Mouse (Mus musculus) Muller cell, postnatal 12 days (primary cell): ENCODE data around the gene Hcls1.

Experiments
- DNase-seq: peaks from one replicate; pipeline ENCODE4 v3.0.0-alpha.2; 2015; ENCODE audit errors: inconsistent ontology term

Hcls1 gene

GRCm38 (mm10) chr16:36989493-36989892, 54.7 kb downstream of the Hcls1 start:
- DNase-seq: no peak

- DNase-seq: no peak
Measured at GRCm38 (mm10) chr16:36989999-36990625, 55.3 kb downstream of the Hcls1 start, which contains the start of gene Fbxo40. Fbxo40 (minus strand) TSS chr16:36990467.

DNA sequence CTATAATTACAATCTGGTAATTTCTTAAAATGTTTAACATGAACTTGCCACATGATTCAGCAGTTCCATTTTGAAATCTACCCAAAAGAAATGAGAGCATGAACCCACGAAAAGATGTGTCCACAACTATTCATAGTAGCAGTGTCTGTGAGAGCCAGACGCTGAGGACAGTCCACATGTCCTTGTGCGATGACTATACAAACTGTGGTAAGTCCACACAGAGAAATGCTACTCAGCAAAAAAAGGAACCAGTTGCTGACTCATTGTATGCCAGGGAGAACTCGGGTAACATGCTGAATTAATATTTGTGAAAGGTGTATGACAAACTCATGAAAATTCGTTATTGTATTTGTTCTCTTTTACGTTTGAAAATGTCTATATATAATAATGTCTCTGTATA, 62.9 kb downstream of the Hcls1 start:
- DNase-seq: no peak

DNA sequence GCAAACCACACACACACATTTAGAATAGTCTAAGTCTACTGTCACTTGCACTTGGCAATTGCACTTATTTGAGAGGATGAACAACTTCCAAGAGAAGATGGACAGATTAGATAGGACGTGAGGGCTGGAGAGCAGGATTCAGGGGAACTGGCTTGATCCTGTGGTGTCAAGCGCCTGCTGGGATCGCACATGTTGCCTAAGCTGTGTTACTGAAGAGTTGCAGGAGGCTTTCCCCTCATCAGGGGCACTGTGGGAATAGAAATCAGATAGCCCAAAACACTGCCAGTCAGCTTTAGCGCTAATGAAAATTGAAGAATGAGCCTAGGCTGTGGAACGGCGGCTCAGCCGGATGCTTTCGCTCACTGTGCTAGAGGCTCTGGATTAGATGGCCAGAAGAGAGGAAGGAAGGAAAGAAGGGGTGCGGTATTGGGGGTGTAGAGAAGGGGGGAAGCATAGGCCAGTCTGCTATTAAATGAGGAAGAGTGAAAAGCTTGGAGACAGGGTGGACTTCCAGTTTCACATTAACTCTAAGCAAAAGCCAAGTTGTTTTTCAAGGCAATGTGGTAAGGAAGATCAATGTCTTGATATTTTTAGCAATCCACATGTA, 64.7 kb downstream of the Hcls1 start:
- DNase-seq: no peak

GRCm38 (mm10) chr16:37009262-37009661, 74.5 kb downstream of the Hcls1 start:
- DNase-seq: no peak

DNA sequence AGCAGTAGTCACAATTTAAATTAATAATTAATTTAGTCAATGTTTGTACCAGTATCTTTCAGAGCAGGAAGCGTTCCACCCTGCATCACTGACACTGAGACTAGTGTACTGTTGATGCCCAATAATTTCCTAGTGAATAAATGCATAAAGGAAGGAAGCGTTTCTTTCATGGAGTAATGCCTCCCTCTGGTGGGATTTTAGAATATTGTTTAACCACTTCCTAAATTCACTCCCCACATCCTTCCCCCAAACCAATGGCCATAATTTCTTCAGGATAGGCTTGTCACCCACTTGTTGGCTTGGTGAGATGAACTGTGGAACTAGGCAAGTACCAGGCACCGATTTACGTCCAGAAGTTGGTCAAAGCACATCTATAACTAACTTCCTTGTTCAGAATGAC, 75.6 kb downstream of the Hcls1 start:
- peak; percentile 78 for DNase-seq

GRCm38 (mm10) chr16:37011061-37011921, 76.5 kb downstream of the Hcls1 start, which contains the start of gene Polq:
Polq (plus strand) TSS chr16:37011786.
- DNase-seq: peak; percentile 92

DNA sequence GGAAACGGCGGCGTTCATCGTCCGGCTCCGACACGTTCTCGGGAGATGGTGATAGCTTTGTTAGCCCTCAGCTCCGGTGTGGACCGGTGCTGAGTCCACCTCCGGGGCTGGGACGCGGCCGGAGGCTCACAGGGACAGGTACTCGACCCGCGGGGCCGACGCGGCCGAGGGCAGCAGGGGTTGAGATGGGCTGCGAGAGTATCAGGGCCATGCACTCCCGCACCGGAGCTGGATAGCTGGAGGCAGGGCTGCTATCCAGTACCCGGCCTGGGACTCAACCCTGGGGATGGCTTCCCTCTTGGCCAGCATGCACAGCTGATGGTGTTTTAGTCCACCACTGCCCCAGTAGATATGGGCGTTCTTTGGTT, 77.1 kb downstream of the Hcls1 start:
- DNase-seq: no peak

DNA sequence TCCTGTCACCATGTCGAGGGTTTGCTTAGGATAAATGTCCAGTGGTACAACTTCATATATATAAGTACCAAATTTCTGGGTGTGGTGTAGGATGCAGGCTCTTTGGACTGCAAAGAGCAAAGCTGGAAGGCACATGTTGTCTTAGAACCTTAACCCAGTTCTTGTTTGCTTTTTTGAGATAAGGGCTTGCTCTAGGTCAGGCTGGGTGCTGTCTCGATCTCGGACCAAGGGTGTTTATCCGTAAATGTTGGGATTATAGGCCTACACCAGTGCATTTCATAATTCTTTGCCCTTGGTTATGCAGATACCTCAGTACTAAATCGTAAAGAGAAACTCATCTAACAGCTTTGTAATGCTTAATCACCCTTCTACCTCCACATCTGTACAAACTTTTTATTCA, 77.6 kb downstream of the Hcls1 start:
- no peak for DNase-seq
